Comparison of ENCODE assay signal across 13 mouse cellular contexts in the genomic region with DNA sequence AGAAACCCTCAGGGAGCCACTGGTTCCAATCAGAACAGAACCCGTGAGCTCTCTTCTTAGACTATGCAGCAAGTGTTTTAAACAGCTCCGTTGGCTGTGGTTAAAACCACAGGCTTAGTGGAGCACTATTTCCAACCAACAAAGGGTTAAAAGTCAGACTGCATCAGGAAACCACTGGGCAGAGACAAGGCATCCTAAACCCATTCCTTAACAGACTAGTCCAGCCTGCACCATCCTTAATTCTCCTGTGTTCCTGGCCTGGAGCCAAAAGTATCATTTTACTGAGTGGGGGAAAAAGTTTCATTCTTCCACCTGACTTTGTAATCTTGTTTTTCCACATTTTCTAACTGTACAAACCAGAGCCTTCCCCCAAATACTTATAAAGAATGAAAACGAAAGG. TPM values are rescaled to one million over a fixed set of nuclear protein-coding genes. Genes with fewer than 3 reads are reported as not detected.
DNase-seq lines count a peak whose midpoint lies in the region; ATAC-seq and TF ChIP-seq lines count a peak whose summit lies in the region.
"Had no signal": no experiment of that assay in that cellular context is flagged by ENCODE, and none has a peak within 500 bp of the region (broad histone marks: within the 10 kb centered on the region; RNA-seq: fewer than 3 reads in every experiment).

No protein-coding gene starts in this region.

- DNase-seq in embryonic facial prominence, embryonic 11.5 days (ENCODE audit: low spot score): peak; percentile 55
- no peak for DNase-seq in embryonic facial prominence, embryonic 10.5 days (ENCODE audit: low spot score)
- DNase-seq in lung, postnatal 0 days (ENCODE audit: low spot score): peak; percentile 17
- no peak for DNase-seq in lung, postnatal 36 days
- peak; percentile 47 for DNase-seq in limb, embryonic 14.5 days (ENCODE audit: low spot score)
- DNase-seq in right cerebral cortex, postnatal 4 days: no peak
- DNase-seq in right cerebral cortex, adult 18-20 months: no peak
- DNase-seq: cerebellum, adult 8-10 months; midbrain, embryonic 14.5 days had no signal

- 0 out of 2 replicates have a peak, but pooled peaks have one; percentile 34 for ATAC-seq in embryonic facial prominence, embryonic 11.5 days (replicated peaks; ENCODE audit: insufficient number of reproducible peaks, low FRiP score, low TSS enrichment, low read depth)
- no peak for ATAC-seq in lung, postnatal 0 days
- peak; percentile 89 for ATAC-seq in common myeloid progenitor, adult 5-6 weeks (replicated peaks; ENCODE audit: low read depth, poor library complexity, severe bottlenecking)
- no peak; the same call in 1 of the 2 replicates for ATAC-seq in limb, embryonic 14.5 days (ENCODE audit: low FRiP score, low read depth)
- ATAC-seq: forebrain, embryonic 16.5 days; intestine, embryonic 16.5 days had no signal

- no peak for TF ChIP-seq CTCF in lung, postnatal 0 days (IDR thresholded peaks at IDR 0.05)

- no peak for TF ChIP-seq EP300 in lung, postnatal 0 days (IDR thresholded peaks at IDR 0.05)

- H3K4me3 ChIP-seq in embryonic facial prominence, embryonic 11.5 days (ENCODE audit: low read depth, low read length): no peak overlapping the region
- no peak overlapping the region for H3K4me3 ChIP-seq in embryonic facial prominence, embryonic 10.5 days
- H3K4me3 ChIP-seq in lung, postnatal 0 days (ENCODE audit: low read depth, low read length): no peak overlapping the region
- H3K4me3 ChIP-seq in limb, embryonic 14.5 days (replicated peaks; ENCODE audit: low read length): no peak overlapping the region
- H3K4me3 ChIP-seq: lung, embryonic 15.5 days had no signal

- whole genome bisulfite sequencing in embryonic facial prominence, embryonic 11.5 days: 52% methylated on average over 3 of the region's 3 CpGs
- WGBS in embryonic facial prominence, embryonic 10.5 days: 65% methylated on average over 3 of the region's 3 CpGs
- WGBS in lung, postnatal 0 days: 48% methylated on average over 3 of the region's 3 CpGs
- WGBS in limb, embryonic 14.5 days: 37% methylated on average over 3 of the region's 3 CpGs

- H3K9ac ChIP-seq in embryonic facial prominence, embryonic 11.5 days (replicated peaks; ENCODE audit: low read length): no peak overlapping the region
- H3K9ac ChIP-seq in lung, postnatal 0 days (replicated peaks; ENCODE audit: low read depth): no peak overlapping the region
- H3K9ac ChIP-seq in limb, embryonic 14.5 days (ENCODE audit: low read depth, low read length, severe bottlenecking): no peak overlapping the region
- H3K9ac ChIP-seq: lung, embryonic 15.5 days had no signal

- no peak for TF ChIP-seq POLR2A in limb, embryonic 14.5 days (IDR thresholded peaks at IDR 0.05; ENCODE audit: borderline replicate concordance, extremely low read depth, insufficient read depth, insufficient read length)

- H3K4me2 ChIP-seq in embryonic facial prominence, embryonic 11.5 days (ENCODE audit: low read depth, low read length): no peak overlapping the region
- 0 out of 2 replicates have a peak overlapping the region, but pooled peaks have one; percentile 8 for H3K4me2 ChIP-seq in lung, postnatal 0 days (replicated peaks; ENCODE audit: low read depth, low read length)
- no peak overlapping the region for H3K4me2 ChIP-seq in limb, embryonic 14.5 days (replicated peaks; ENCODE audit: low read depth, low read length, severe bottlenecking)
- H3K4me2 ChIP-seq: lung, embryonic 15.5 days had no signal

- H3K9me3 ChIP-seq in embryonic facial prominence, embryonic 11.5 days (replicated peaks; ENCODE audit: control insufficient read depth, low read length): no peaks in the 10 kb centered on the region
- H3K9me3 ChIP-seq in embryonic facial prominence, embryonic 10.5 days: no peaks in the 10 kb centered on the region
- H3K9me3 ChIP-seq in lung, postnatal 0 days (ENCODE audit: low read length): no peaks in the 10 kb centered on the region
- no peaks in the 10 kb centered on the region for H3K9me3 ChIP-seq in limb, embryonic 14.5 days (ENCODE audit: control insufficient read depth, low read length)
- H3K9me3 ChIP-seq: lung, embryonic 15.5 days had no signal

- H3K27me3 ChIP-seq in embryonic facial prominence, embryonic 11.5 days (ENCODE audit: control insufficient read depth, insufficient read depth, low read length): no peaks in the 10 kb centered on the region
- H3K27me3 ChIP-seq in embryonic facial prominence, embryonic 10.5 days (replicated peaks; ENCODE audit: low read depth, poor library complexity, severe bottlenecking): no peaks in the 10 kb centered on the region
- H3K27me3 ChIP-seq in lung, postnatal 0 days (replicated peaks; ENCODE audit: insufficient read depth, low read length): no peaks in the 10 kb centered on the region
- no peaks in the 10 kb centered on the region for H3K27me3 ChIP-seq in limb, embryonic 14.5 days (ENCODE audit: control insufficient read depth, insufficient read depth, low read length)
- H3K27me3 ChIP-seq: lung, embryonic 15.5 days had no signal

- H3K27ac ChIP-seq in embryonic facial prominence, embryonic 11.5 days (replicated peaks; ENCODE audit: low read depth, low read length): no peak overlapping the region
- H3K27ac ChIP-seq in embryonic facial prominence, embryonic 10.5 days (replicated peaks): no peak overlapping the region
- no peak overlapping the region for H3K27ac ChIP-seq in lung, postnatal 0 days (ENCODE audit: low read length)
- H3K27ac ChIP-seq in limb, embryonic 14.5 days (replicated peaks; ENCODE audit: low read depth, low read length): no peak overlapping the region
- H3K27ac ChIP-seq: lung, embryonic 15.5 days had no signal

- H3K36me3 ChIP-seq in embryonic facial prominence, embryonic 11.5 days (replicated peaks; ENCODE audit: control insufficient read depth, insufficient read depth, low read depth, low read length): no peaks in the 10 kb centered on the region
- H3K36me3 ChIP-seq in embryonic facial prominence, embryonic 10.5 days (replicated peaks): no peaks in the 10 kb centered on the region
- H3K36me3 ChIP-seq in lung, postnatal 0 days (ENCODE audit: insufficient read depth, low read length): no peaks in the 10 kb centered on the region
- no peaks in the 10 kb centered on the region for H3K36me3 ChIP-seq in limb, embryonic 14.5 days (ENCODE audit: control insufficient read depth, insufficient read depth, low read length)
- H3K36me3 ChIP-seq: lung, embryonic 15.5 days had no signal

- H3K4me1 ChIP-seq in embryonic facial prominence, embryonic 11.5 days (ENCODE audit: control insufficient read depth, insufficient read depth, low read length): no peaks in the 10 kb centered on the region
- H3K4me1 ChIP-seq in embryonic facial prominence, embryonic 10.5 days: peaks cover 10% of the 10 kb centered on the region; the same call in 1 of the 2 replicates
- no peaks in the 10 kb centered on the region for H3K4me1 ChIP-seq in lung, postnatal 0 days (ENCODE audit: insufficient read depth, low read depth, low read length)
- 0 out of 2 replicates have a peak, but pooled peaks cover 2% of the 10 kb centered on the region for H3K4me1 ChIP-seq in limb, embryonic 14.5 days (ENCODE audit: control insufficient read depth, insufficient read depth, low read length)
- H3K4me1 ChIP-seq: lung, embryonic 15.5 days had no signal

RNA-seq across cellular contexts. Expression of gene Ikzf2, which starts 49.1 kb away (rescaled TPM):
- 5.0 and 5.3 TPM in 2 replicates for polyA plus RNA-seq in embryonic facial prominence, embryonic 11.5 days (2014; fragmentation: Nextera tagmentation; extraction: Ambion mirVana)
- 7.5 and 9.1 TPM in 2 replicates for polyA plus RNA-seq in embryonic facial prominence, embryonic 10.5 days (2016; fragmentation: Nextera tagmentation; extraction: Ambion mirVana)
- polyA plus RNA-seq in lung, postnatal 0 days (2015; fragmentation: Nextera tagmentation; extraction: Ambion mirVana): 0.88 and 1.5 TPM in 2 replicates
- 34.4 and 35.4 TPM in 2 replicates for total RNA-seq in common myeloid progenitor, adult 5-6 weeks (2017)
- polyA plus RNA-seq in limb, embryonic 14.5 days (2012; rRNA removed): 2.2 and 2.6 TPM in 2 replicates
- polyA plus RNA-seq in limb, embryonic 14.5 days (2014; fragmentation: Nextera tagmentation; extraction: Ambion mirVana): 4.6 and 4.9 TPM in 2 replicates

Comparison
In these comparisons a context has a peak if more than half of its experiments do, and no peak if none do; other contexts are left out.
1. DNase-seq: peak in embryonic facial prominence, embryonic 11.5 days (single experiment), lung, postnatal 0 days (single experiment) and limb, embryonic 14.5 days (single experiment); none in embryonic facial prominence, embryonic 10.5 days (single experiment), lung, postnatal 36 days (single experiment), right cerebral cortex, postnatal 4 days (single experiment) and right cerebral cortex, adult 18-20 months (single experiment).
2. ATAC-seq: peak in embryonic facial prominence, embryonic 11.5 days (single experiment) and common myeloid progenitor, adult 5-6 weeks (single experiment); none in lung, postnatal 0 days (single experiment) and limb, embryonic 14.5 days (single experiment).